In genomic region chr13:37006224-37006623, GRCm38 (mm10) we compare ENCODE assay signal across 11 mouse cellular contexts.
"Had no signal": no experiment of that assay in that cellular context is flagged by ENCODE, and none has a peak within 500 bp of the region (broad histone marks: within the 10 kb centered on the region; RNA-seq: fewer than 3 reads in every experiment).

No protein-coding gene starts in this region.

- DNase-seq: kidney, adult 8-10 months; kidney, postnatal 10 days; kidney, postnatal 36 days; layer of hippocampus, postnatal 36 days; left cerebral cortex, postnatal 4 days; liver, postnatal 0 days; lung, embryonic 14.5 days; midbrain, embryonic 14.5 days; thymus, adult 18-20 months; thymus, postnatal 14 days had no signal

- ATAC-seq: liver, postnatal 0 days; lung, postnatal 0 days had no signal
